Mouse (Mus musculus) inflammation-experienced regulatory T-cells, adult 16 weeks (primary cell): ENCODE data around the gene Gm7929. TPM values are rescaled to one million over a fixed set of nuclear protein-coding genes. Genes with fewer than 3 reads are reported as not detected.

ENCODE experiments used
- polyA plus RNA-seq: library from polyadenylated mRNA; unstranded; fragments of 100-300 nt; shearing (Covaris generic); gene quantifications from one replicate; pipeline ENCODE4 v1.2.1, GENCODE M21; 2017

Gm7929 gene
- not detected for polyA plus RNA-seq

DNA sequence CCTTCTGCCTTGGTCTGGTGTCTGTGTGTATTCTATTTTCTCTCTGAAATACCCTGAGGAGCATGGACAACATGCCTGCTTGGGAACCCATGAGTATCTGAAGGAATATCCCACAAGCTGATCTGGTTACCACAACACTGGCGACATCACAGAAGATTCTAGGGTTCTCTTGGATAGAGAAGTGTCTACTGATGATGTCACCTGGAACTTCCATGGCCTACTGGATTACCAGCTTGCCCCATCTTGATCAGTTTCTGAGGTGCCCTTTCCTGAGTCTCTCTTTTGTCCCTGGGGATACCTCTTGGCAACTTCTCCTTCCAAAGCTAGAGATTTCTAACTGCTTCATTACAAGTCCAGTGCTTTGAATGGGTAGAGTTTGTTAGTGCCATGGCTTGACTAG lies at the start of gene Gm7929:
Gene Gm7929, minus strand, starts transcription at position 101 of the 400 bp plus-strand sequence.

DNA sequence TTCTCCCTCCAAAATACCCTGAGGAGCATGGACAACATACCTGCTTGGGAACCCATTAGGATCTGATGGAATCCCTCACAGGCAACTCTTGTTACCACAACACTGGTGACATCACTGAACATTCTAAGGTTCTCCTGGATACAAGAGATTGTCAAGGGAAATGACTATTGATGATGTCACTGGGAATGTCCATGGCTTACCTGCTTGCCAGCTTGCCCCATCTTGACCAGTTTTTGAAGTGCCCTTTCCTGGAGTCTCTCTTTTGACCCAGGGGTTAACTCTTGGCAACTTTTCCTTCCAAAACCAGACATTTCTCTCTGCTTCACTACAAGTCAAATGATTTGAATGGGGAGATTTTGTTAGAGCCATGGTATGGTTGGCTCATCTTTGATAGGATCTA lies 21.9 kb upstream of the Gm7929 start, which contains the start of gene Gm47189:
Gene Gm47189, minus strand, starts transcription at position 101 of the 400 bp plus-strand sequence.

DNA sequence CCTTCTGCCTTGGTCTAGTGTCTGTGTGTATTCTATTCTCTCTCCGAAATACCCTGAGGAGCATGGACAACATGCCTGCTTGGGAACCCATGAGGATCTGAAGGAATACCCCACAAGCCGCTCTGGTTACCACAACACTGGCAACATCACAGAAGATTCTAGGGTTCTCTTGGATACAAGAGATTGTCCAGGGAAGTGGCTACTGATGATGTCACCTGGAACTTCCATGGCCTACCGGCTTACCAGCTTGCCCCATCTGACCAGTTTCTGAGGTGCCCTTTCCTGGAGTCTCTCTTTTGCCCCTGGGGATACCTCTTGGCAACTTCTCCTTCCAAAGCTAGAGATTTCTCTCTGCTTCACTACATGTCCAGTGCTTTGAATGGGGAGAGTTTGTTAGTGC lies 48.6 kb downstream of the Gm7929 start, which contains the start of gene Gm8068:
Gene Gm8068, minus strand, starts transcription at position 101 of the 400 bp plus-strand sequence.

Other genes starting within 250 kb of the Gm7929 start
- gene Gm7970, start 195.0 kb downstream of the Gm7929 start, polyA plus RNA-seq = not detected
- gene 1700049E17Rik2, start 177.4 kb downstream of the Gm7929 start, polyA plus RNA-seq = not detected
- not detected for gene Gm3072, start 126.0 kb downstream of the Gm7929 start, polyA plus RNA-seq
- not detected for gene Gm3676, start 104.1 kb downstream of the Gm7929 start, polyA plus RNA-seq
- not detected for gene Gm8068, start 48.7 kb downstream of the Gm7929 start, polyA plus RNA-seq
- gene Gm47189, start 21.8 kb upstream of the Gm7929 start, polyA plus RNA-seq = not detected
- not detected for gene Gm7980, start 156.7 kb upstream of the Gm7929 start, polyA plus RNA-seq
- gene 1700049E17Rik1, start 174.3 kb upstream of the Gm7929 start, polyA plus RNA-seq = not detected
- not detected for gene 1700024B05Rik, start 193.4 kb upstream of the Gm7929 start, polyA plus RNA-seq
- gene Gm6401, start 217.3 kb upstream of the Gm7929 start, polyA plus RNA-seq = not detected
- gene Gm3543, start 232.7 kb upstream of the Gm7929 start, polyA plus RNA-seq = not detected